Mouse (Mus musculus) hindbrain, embryonic 12.5 days (tissue): ENCODE measurements at regions not wholly inside any gene's neighbourhood (a gene's known extent, or its start where the extent isn't known, plus 50 kb on each side); places are given as distances from the start of the nearest gene placed in this dataset.
"Not testable (repeated sequence)": the region's sequence is repeated elsewhere in the genome, so short reads cannot be mapped to it uniquely, and the experiment has no call there.

Experiments used
- ATAC-seq: fragments of 200-750 bp; cut with Nextera tagmentation; 2 replicates; pipeline ENCODE4 v1.8.0; 2017; ENCODE audit warnings: moderate TSS enrichment; ENCODE audit not compliant: low FRiP score
- H3K27ac ChIP-seq: fragments of 300-500 bp; sonication (generic); 2 replicates; pipeline ENCODE4 v1.5.1; 2016; ENCODE audit warnings: mild to moderate bottlenecking
- H3K27me3 ChIP-seq: fragments of 300-500 bp; sonication (generic); 2 replicates; pipeline ENCODE4 v1.6.1; 2016; ENCODE audit warnings: mild to moderate bottlenecking
- H3K36me3 ChIP-seq: fragments of 300-500 bp; sonication (generic); 2 replicates; pipeline ENCODE4 v1.6.1; 2016; ENCODE audit warnings: mild to moderate bottlenecking
- H3K4me1 ChIP-seq: fragments of 300-500 bp; sonication (generic); 2 replicates; pipeline ENCODE4 v1.6.1; 2016
- H3K4me2 ChIP-seq: fragments of 300-500 bp; sonication (generic); replicated peaks from 2 replicates; pipeline ENCODE4 v1.6.1; 2016; ENCODE audit warnings: mild to moderate bottlenecking
- H3K4me3 ChIP-seq: fragments of 300-500 bp; sonication (generic); 2 replicates; pipeline ENCODE4 v1.5.1; 2016; ENCODE audit warnings: mild to moderate bottlenecking
- H3K9ac ChIP-seq: fragments of 300-500 bp; sonication (generic); 2 replicates; pipeline ENCODE4 v1.6.1; 2016; ENCODE audit warnings: mild to moderate bottlenecking, moderate library complexity
- H3K9me3 ChIP-seq: fragments of 300-500 bp; sonication (generic); replicated peaks from 2 replicates; pipeline ENCODE4 v1.6.1; 2016; ENCODE audit warnings: mild to moderate bottlenecking
- WGBS: fragments of 180-500 bp; shearing (Covaris S2); methylation state at CpG from one replicate; pipeline ENCODE4 v1.1.7; 2016; 5-methylcytosine and 5-hydroxymethylcytosine counted together

- not testable (repeated sequence) for H3K4me3 ChIP-seq, H3K27ac ChIP-seq, H3K27me3 ChIP-seq, H3K9ac ChIP-seq, H3K9me3 ChIP-seq, H3K4me2 ChIP-seq, H3K36me3 ChIP-seq, ATAC-seq, H3K4me1 ChIP-seq
- 43% methylated on average over 3 of the region's 4 CpGs for WGBS
Measured at GRCm38 (mm10) chr12:21680026-21680425, 262.6 kb upstream of the Ywhaq start.

- H3K27ac ChIP-seq, H3K27me3 ChIP-seq, H3K4me1 ChIP-seq, H3K36me3 ChIP-seq, H3K9ac ChIP-seq, H3K4me3 ChIP-seq, ATAC-seq, H3K4me2 ChIP-seq: not testable (repeated sequence)
- H3K9me3 ChIP-seq: peaks cover 78% of the 10 kb centered on the region
- WGBS: 84% methylated on average over 8 of the region's 8 CpGs
Measured at GRCm38 (mm10) chr12:21649381-21649780, 231.9 kb upstream of the Ywhaq start.

- not testable (repeated sequence) for H3K36me3 ChIP-seq
- 18% methylated on average over 2 of the region's 2 CpGs for WGBS
Measured at GRCm38 (mm10) chr12:21613781-21614180, 196.3 kb upstream of the Ywhaq start.

GRCm38 (mm10) chr12:21568415-21569040, 151.1 kb upstream of the Ywhaq start:
- Histone ChIP-seq H3K27ac (no peak overlapping the region), H3K36me3 (no peaks in the 10 kb centered on the region), H3K27me3 (no peaks in the 10 kb centered on the region), H3K4me1 (no peaks in the 10 kb centered on the region), H3K9me3 (0 out of 2 replicates have a peak, but pooled peaks cover 5% of the 10 kb centered on the region), H3K4me3 (no peak overlapping the region), H3K9ac (no peak overlapping the region), H3K4me2 (no peak overlapping the region)
- no peak for ATAC-seq
- 86% methylated on average over 7 of the region's 7 CpGs for WGBS

More at GRCm38 (mm10) chr12:21613781-21614180, 196.3 kb upstream of the Ywhaq start:
- H3K27ac ChIP-seq, H3K9ac ChIP-seq, ATAC-seq, H3K4me3 ChIP-seq, H3K9me3 ChIP-seq, H3K4me1 ChIP-seq, H3K4me2 ChIP-seq, H3K27me3 ChIP-seq: not testable (repeated sequence)

GRCm38 (mm10) chr12:21543962-21544361, 126.5 kb upstream of the Ywhaq start:
- H3K4me1 ChIP-seq, H3K4me3 ChIP-seq, H3K9ac ChIP-seq, H3K27me3 ChIP-seq, ATAC-seq, H3K27ac ChIP-seq, H3K9me3 ChIP-seq, H3K4me2 ChIP-seq, H3K36me3 ChIP-seq: not testable (repeated sequence)
- 49% methylated on average over 2 of the region's 2 CpGs for WGBS

GRCm38 (mm10) chr12:21543153-21543894, 125.9 kb upstream of the Ywhaq start:
- H3K27me3 ChIP-seq, H3K36me3 ChIP-seq, H3K27ac ChIP-seq, H3K9me3 ChIP-seq, H3K4me1 ChIP-seq: not testable (repeated sequence)
- Histone ChIP-seq H3K9ac (peak overlapping the region; percentile 62), H3K4me3 (peak overlapping the region; percentile 54), H3K4me2 (peak overlapping the region; percentile 75)
- 4% methylated on average over 34 of the region's 34 CpGs for WGBS
- peak; percentile 76 for ATAC-seq

- no peaks in the 10 kb centered on the region for H3K4me1 ChIP-seq
- no peak for ATAC-seq
- no peaks in the 10 kb centered on the region for H3K36me3 ChIP-seq
- no peak overlapping the region for H3K9ac ChIP-seq
- H3K9me3 ChIP-seq: no peaks in the 10 kb centered on the region
- no peak overlapping the region for H3K27ac ChIP-seq
- H3K27me3 ChIP-seq: no peaks in the 10 kb centered on the region
- no peak overlapping the region for H3K4me2 ChIP-seq
- WGBS: 89% methylated on average over 3 of the region's 3 CpGs
- H3K4me3 ChIP-seq: no peak overlapping the region
Measured at GRCm38 (mm10) chr12:21531766-21532165, 114.3 kb upstream of the Ywhaq start.

GRCm38 (mm10) chr12:21529367-21529766, 111.9 kb upstream of the Ywhaq start:
- H3K27ac ChIP-seq, H3K27me3 ChIP-seq, H3K9me3 ChIP-seq, H3K36me3 ChIP-seq, H3K4me1 ChIP-seq, H3K9ac ChIP-seq, H3K4me3 ChIP-seq, H3K4me2 ChIP-seq, ATAC-seq: not testable (repeated sequence)
- WGBS: 85% methylated on average over 3 of the region's 3 CpGs

- not testable (repeated sequence) for H3K36me3 ChIP-seq, H3K4me3 ChIP-seq, H3K4me2 ChIP-seq, ATAC-seq, H3K27ac ChIP-seq, H3K27me3 ChIP-seq, H3K9ac ChIP-seq, H3K9me3 ChIP-seq, H3K4me1 ChIP-seq
- 82% methylated on average over 8 of the region's 8 CpGs for WGBS
Measured at GRCm38 (mm10) chr12:21527336-21527735, 109.9 kb upstream of the Ywhaq start.

- not testable (repeated sequence) for H3K4me1 ChIP-seq, H3K4me3 ChIP-seq, H3K36me3 ChIP-seq, ATAC-seq, H3K27ac ChIP-seq, H3K9me3 ChIP-seq, H3K27me3 ChIP-seq, H3K9ac ChIP-seq, H3K4me2 ChIP-seq
- WGBS: 88% methylated on average over 2 of the region's 2 CpGs
Measured at GRCm38 (mm10) chr12:21526906-21527305, 109.5 kb upstream of the Ywhaq start.

GRCm38 (mm10) chr12:21525567-21525966, 108.1 kb upstream of the Ywhaq start:
- not testable (repeated sequence) for H3K9ac ChIP-seq, H3K27ac ChIP-seq, H3K4me2 ChIP-seq, H3K4me1 ChIP-seq, H3K9me3 ChIP-seq, H3K4me3 ChIP-seq, ATAC-seq, H3K27me3 ChIP-seq, H3K36me3 ChIP-seq
- 43% methylated on average over 6 of the region's 6 CpGs for WGBS

- Histone ChIP-seq H3K36me3 (no peaks in the 10 kb centered on the region), H3K9me3 (peaks cover 2% of the 10 kb centered on the region; the same call in 1 of the 2 replicates), H3K4me2 (no peak overlapping the region), H3K9ac (no peak overlapping the region), H3K27ac (no peak overlapping the region), H3K27me3 (no peaks in the 10 kb centered on the region), H3K4me3 (no peak overlapping the region), H3K4me1 (no peaks in the 10 kb centered on the region)
- 48% methylated on average over 3 of the region's 3 CpGs for WGBS
- ATAC-seq: no peak
Measured at GRCm38 (mm10) chr12:21522621-21523020, 105.2 kb upstream of the Ywhaq start.

- Histone ChIP-seq H3K4me2 (no peak overlapping the region), H3K36me3 (no peaks in the 10 kb centered on the region), H3K9me3 (peaks cover 18% of the 10 kb centered on the region; the same call in 1 of the 2 replicates), H3K9ac (no peak overlapping the region), H3K27ac (no peak overlapping the region), H3K4me3 (no peak overlapping the region), H3K27me3 (no peaks in the 10 kb centered on the region), H3K4me1 (no peaks in the 10 kb centered on the region)
- ATAC-seq: no peak
- 46% methylated on average over 3 of the region's 3 CpGs for WGBS
Measured at GRCm38 (mm10) chr12:21519058-21519457, 101.6 kb upstream of the Ywhaq start.
